Mouse (Mus musculus): ENCODE results near the gene Gtdc1. TPM values are rescaled to one million over a fixed set of nuclear protein-coding genes. Genes with fewer than 3 reads are reported as not detected.

The Gtdc1 gene
- polyA plus RNA-seq, 1 experiment from 2014 or later = 19.5 TPM

DNA sequence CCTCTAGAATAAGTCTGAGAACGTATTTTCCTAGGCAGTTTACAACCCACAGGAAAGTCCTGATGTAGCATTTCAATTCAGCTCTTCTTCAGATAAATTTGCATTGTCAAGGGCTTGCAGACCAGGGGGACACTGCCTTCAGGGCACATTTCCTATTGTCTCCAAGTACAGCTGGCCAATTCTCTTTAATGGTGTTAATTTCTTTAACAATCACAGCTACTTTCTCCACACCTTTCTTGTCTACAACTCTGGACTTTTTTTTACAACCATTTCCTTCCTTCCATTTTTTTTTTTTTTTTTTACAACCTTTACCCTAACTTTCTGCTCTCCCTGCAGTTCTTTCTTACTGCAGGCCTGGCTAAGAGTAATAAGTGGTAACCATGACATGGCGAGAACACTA lies 97.7 kb downstream of the Gtdc1 start:
- 89% methylated on average over 2 of the region's 2 CpGs for WGBS
- no peak overlapping the region for H3K9ac ChIP-seq (replicated peaks)
- no peaks in the 10 kb centered on the region for H3K36me3 ChIP-seq
- no peaks in the 10 kb centered on the region for H3K9me3 ChIP-seq
- H3K4me1 ChIP-seq (replicated peaks) = no peaks in the 10 kb centered on the region
- H3K4me3 ChIP-seq (replicated peaks) = no peak overlapping the region
- no peak for ATAC-seq
- H3K27me3 ChIP-seq = no peaks in the 10 kb centered on the region
- no peak overlapping the region for H3K27ac ChIP-seq
- no peak overlapping the region for H3K4me2 ChIP-seq (replicated peaks)

DNA sequence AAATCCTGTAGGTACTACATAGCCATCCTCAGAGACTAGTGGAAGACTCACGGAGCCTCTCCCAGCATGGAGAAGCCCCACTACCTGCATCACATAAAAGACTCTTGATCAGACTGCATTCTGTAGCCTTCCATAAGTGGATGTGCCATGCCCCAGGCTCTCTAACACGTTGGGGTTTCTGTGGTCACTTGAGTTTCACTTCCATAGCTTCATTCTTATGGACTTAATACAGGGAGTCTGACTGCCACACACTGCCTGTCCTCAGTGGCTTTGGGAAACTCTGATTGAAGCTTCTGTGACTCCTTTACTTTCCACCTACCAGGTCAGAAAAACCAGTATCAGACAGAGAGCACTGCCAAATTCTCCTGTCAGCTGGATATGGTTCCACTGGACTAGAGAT lies 98.1 kb downstream of the Gtdc1 start:
- no peak overlapping the region for H3K9ac ChIP-seq (replicated peaks)
- no peak for ATAC-seq
- H3K9me3 ChIP-seq = no peaks in the 10 kb centered on the region
- no peak overlapping the region for H3K4me2 ChIP-seq (replicated peaks)
- H3K36me3 ChIP-seq = no peaks in the 10 kb centered on the region
- no peaks in the 10 kb centered on the region for H3K4me1 ChIP-seq (replicated peaks)
- no peak overlapping the region for H3K4me3 ChIP-seq (replicated peaks)
- no peak overlapping the region for H3K27ac ChIP-seq
- no peaks in the 10 kb centered on the region for H3K27me3 ChIP-seq
- WGBS = 77% methylated on average over 2 of the region's 2 CpGs

DNA sequence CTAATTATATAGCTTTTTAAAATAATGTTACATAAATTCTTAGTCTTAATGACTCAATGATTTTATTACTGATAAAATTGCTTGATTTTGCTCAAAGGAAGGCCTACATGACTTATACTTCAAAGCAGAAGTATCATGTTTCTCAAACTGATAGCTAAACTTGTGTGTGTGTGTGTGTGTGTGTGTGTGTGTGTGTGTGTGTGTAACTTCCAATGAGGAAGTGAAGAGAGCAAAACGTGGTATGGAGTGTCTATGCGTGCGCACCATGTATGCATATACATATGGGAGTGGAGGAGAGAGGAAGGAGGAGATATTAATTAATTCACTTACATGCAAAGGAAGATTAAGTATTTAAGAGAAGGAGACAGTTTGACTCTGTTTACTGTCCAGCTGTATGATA lies 100.8 kb downstream of the Gtdc1 start:
- Histone ChIP-seq H3K27me3 (no peaks in the 10 kb centered on the region), H3K4me3 (replicated peaks) (no peak overlapping the region), H3K4me2 (replicated peaks) (no peak overlapping the region), H3K9ac (replicated peaks) (no peak overlapping the region), H3K9me3 (no peaks in the 10 kb centered on the region), H3K27ac (no peak overlapping the region), H3K36me3 (no peaks in the 10 kb centered on the region), H3K4me1 (replicated peaks) (no peaks in the 10 kb centered on the region)
- 93% methylated on average over 3 of the region's 3 CpGs for WGBS
- ATAC-seq = no peak

DNA sequence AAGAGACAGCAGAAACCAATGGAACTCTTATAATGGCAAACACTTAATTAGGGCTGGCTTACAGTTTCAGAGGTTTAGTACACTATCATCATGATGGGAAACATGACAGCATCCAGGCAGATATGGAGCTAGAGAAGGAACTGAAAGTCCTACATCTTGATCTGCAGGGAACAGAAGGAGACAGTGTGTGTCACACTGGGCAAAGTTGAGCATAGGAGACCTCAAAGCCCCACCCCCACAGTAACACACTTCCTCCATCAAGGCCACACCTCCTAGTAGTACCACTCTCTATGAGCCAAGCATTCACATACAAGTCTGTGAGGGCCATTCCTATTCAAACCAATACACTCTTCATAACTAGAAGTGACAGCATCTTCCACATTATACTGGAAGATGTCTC lies 109.7 kb downstream of the Gtdc1 start:
- H3K4me2 ChIP-seq (replicated peaks) = no peak overlapping the region
- H3K4me1 ChIP-seq (replicated peaks) = no peaks in the 10 kb centered on the region
- H3K27ac ChIP-seq = no peak overlapping the region
- no peaks in the 10 kb centered on the region for H3K27me3 ChIP-seq
- H3K36me3 ChIP-seq = no peaks in the 10 kb centered on the region
- no peak overlapping the region for H3K4me3 ChIP-seq (replicated peaks)
- ATAC-seq = no peak
- H3K9ac ChIP-seq (replicated peaks) = no peak overlapping the region
- no peaks in the 10 kb centered on the region for H3K9me3 ChIP-seq

DNA sequence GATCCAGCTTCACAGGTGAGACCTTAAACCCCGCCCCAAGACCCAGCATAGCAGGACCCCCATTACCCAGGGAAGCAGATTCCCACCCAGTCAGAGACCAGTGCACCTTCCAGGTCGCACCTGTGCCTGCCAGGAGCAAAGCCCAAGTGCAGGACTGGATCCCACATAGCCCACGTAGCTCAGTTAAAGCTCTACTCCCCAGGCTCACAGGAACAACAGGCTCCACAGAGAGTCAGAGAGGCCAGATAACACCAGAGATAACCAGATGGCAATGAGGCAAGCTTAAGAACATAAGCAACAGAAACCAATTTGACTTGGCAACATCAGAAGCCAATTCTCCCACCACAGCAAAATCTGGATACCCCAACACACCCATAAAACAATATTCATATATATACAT lies 113.7 kb downstream of the Gtdc1 start:
- Histone ChIP-seq H3K27ac (no peak overlapping the region), H3K9me3 (no peaks in the 10 kb centered on the region), H3K27me3 (no peaks in the 10 kb centered on the region), H3K36me3 (no peaks in the 10 kb centered on the region), H3K4me2 (replicated peaks) (no peak overlapping the region), H3K4me3 (replicated peaks) (no peak overlapping the region), H3K9ac (replicated peaks) (no peak overlapping the region), H3K4me1 (replicated peaks) (no peaks in the 10 kb centered on the region)
- ATAC-seq = no peak
- whole genome bisulfite sequencing = 76% methylated on average over 3 of the region's 3 CpGs

DNA sequence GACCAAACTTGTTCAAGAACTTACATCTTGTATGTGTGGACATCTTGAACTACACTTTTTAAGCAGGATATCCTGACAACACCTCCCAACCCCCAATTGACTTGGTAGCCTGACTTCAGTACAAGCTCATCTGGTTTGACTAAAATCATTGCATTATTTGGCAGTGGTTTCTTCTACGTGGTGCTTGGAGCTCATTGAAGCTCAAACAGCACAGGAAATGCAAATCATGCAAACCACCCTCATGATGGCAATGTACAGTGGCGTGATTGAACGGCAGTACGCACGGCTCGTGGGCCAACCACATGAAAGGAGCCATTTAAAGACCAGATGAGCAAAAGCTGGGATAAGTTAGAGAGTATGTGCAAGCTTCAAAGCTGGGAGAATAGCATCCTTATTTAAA lies 123.0 kb downstream of the Gtdc1 start:
- 87% methylated on average over 6 of the region's 6 CpGs for WGBS
- Histone ChIP-seq H3K36me3 (no peaks in the 10 kb centered on the region), H3K9ac (replicated peaks) (no peak overlapping the region), H3K27ac (no peak overlapping the region), H3K4me1 (replicated peaks) (no peaks in the 10 kb centered on the region), H3K4me3 (replicated peaks) (no peak overlapping the region), H3K9me3 (no peaks in the 10 kb centered on the region), H3K27me3 (no peaks in the 10 kb centered on the region), H3K4me2 (replicated peaks) (no peak overlapping the region)
- ATAC-seq = no peak

DNA sequence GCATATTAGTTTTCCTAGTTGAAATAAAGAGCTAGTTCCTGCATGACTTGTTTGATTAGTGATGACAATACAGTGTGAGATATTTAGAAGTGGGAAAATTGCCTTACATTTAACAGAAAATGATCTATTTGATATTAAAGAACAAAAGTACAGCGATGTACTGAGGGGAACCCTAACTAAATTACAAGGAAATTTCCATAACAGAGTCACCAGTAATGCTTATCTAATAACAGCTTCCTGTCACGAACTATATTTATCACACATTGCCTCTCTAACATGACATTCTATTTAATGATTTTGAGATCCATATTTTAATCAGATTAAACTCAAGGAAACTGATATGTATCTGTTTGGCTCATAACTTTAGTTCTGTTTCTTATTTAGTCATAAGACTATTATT lies 126.1 kb downstream of the Gtdc1 start:
- WGBS = 87% methylated on average over 2 of the region's 2 CpGs
- H3K9me3 ChIP-seq = no peaks in the 10 kb centered on the region
- no peak for ATAC-seq
- H3K4me2 ChIP-seq (replicated peaks) = no peak overlapping the region
- H3K4me1 ChIP-seq (replicated peaks) = no peaks in the 10 kb centered on the region
- H3K27me3 ChIP-seq = no peaks in the 10 kb centered on the region
- no peak overlapping the region for H3K9ac ChIP-seq (replicated peaks)
- no peak overlapping the region for H3K4me3 ChIP-seq (replicated peaks)
- no peaks in the 10 kb centered on the region for H3K36me3 ChIP-seq
- H3K27ac ChIP-seq = no peak overlapping the region

DNA sequence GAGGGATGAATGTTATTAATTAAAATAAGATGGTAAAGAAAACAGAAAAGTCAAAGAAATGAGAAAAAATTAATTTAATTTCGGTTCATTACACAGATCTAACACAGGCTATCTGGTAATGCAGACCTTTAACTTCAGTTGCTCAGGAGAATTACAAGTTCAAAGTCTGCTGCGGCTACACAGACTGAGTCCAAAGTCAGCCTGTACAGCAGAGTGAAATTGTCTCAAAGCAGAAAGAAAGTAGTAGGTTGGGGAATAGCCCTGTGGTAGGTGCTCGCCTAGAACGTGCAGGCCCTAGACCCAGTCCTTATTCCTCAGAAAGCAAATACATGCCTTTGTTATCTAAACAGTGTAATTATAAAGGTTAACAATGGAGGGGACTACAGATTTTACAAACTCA lies 135.6 kb downstream of the Gtdc1 start:
- Histone ChIP-seq H3K4me1 (replicated peaks) (no peaks in the 10 kb centered on the region), H3K9ac (replicated peaks) (no peak overlapping the region), H3K27ac (no peak overlapping the region), H3K36me3 (no peaks in the 10 kb centered on the region), H3K4me2 (replicated peaks) (no peak overlapping the region), H3K4me3 (replicated peaks) (no peak overlapping the region), H3K9me3 (no peaks in the 10 kb centered on the region), H3K27me3 (no peaks in the 10 kb centered on the region)
- WGBS = 86% methylated on average over 4 of the region's 4 CpGs
- ATAC-seq = no peak

DNA sequence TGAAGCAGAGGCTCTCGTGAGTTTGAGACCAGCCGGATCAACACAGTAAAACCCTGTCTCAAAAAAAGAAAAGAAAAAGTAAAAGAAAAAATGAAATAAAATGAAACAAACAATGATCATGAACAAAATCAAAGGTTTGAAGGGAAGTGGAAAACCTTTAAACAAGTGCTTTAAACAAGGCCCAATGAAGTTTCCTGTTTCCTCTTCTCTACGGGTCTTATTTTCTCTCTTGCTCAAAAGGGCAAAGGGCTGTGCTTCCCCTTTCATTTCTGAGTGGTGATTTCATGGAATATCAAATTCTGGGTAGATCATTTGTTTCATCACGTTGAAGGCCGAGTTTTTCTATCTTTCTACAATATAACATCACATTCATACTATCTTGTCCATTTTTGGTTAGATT lies 136.3 kb downstream of the Gtdc1 start:
- H3K27me3 ChIP-seq = no peaks in the 10 kb centered on the region
- H3K9me3 ChIP-seq = no peaks in the 10 kb centered on the region
- H3K4me1 ChIP-seq (replicated peaks) = no peaks in the 10 kb centered on the region
- WGBS = 91% methylated on average over 5 of the region's 5 CpGs
- H3K4me3 ChIP-seq (replicated peaks) = no peak overlapping the region
- no peaks in the 10 kb centered on the region for H3K36me3 ChIP-seq
- no peak overlapping the region for H3K9ac ChIP-seq (replicated peaks)
- H3K27ac ChIP-seq = no peak overlapping the region
- no peak overlapping the region for H3K4me2 ChIP-seq (replicated peaks)
- no peak for ATAC-seq

DNA sequence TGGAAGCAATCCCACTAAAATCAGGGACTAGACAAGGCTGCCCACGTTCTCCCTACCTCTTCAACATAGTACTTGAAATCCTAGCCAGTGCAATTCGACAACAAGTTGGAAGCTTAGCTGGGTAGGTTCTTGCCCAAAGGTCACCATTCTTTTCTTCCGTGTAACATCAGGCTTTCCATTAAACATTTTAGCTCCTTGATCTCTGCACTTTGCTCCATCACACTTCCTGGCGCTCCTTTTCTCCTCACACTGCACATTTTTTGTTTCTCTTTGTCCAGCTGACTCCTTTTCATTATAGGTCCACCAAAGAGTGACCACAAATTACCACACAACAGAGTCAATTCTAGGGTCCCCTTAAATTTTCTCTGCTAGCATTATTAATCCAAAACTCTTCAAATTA lies 144.7 kb downstream of the Gtdc1 start:
- Histone ChIP-seq H3K36me3 (no peaks in the 10 kb centered on the region), H3K4me1 (replicated peaks) (no peaks in the 10 kb centered on the region), H3K9ac (replicated peaks) (no peak overlapping the region), H3K4me3 (replicated peaks) (no peak overlapping the region), H3K4me2 (replicated peaks) (no peak overlapping the region), H3K9me3 (no peaks in the 10 kb centered on the region), H3K27me3 (no peaks in the 10 kb centered on the region), H3K27ac (no peak overlapping the region)
- 92% methylated on average over 4 of the region's 4 CpGs for WGBS
- ATAC-seq = no peak

DNA sequence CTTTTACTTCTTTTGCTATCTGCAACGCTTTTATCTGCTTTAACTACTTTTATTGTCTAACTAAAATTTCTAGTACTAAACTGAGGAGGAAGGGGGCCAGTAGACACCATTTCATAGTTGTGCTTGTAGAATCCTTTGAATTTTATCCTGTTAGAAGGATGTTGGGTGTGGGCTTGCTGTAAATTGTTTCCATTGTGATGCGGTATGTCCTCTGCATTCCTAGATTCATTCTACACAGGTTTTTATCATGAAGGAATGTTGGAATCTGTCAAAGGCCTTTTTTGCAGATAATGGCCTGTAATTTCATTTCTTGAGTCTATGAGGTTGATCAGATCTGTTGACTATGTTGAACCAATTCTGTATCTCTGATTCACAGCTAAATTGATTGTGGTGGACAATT lies 146.5 kb downstream of the Gtdc1 start:
- Histone ChIP-seq H3K27ac (no peak overlapping the region), H3K4me1 (replicated peaks) (no peaks in the 10 kb centered on the region), H3K9me3 (no peaks in the 10 kb centered on the region), H3K9ac (replicated peaks) (no peak overlapping the region), H3K36me3 (no peaks in the 10 kb centered on the region), H3K4me3 (replicated peaks) (no peak overlapping the region), H3K4me2 (replicated peaks) (no peak overlapping the region), H3K27me3 (no peaks in the 10 kb centered on the region)
- whole genome bisulfite sequencing = 99% methylated on average over 2 of the region's 2 CpGs
- ATAC-seq = no peak

DNA sequence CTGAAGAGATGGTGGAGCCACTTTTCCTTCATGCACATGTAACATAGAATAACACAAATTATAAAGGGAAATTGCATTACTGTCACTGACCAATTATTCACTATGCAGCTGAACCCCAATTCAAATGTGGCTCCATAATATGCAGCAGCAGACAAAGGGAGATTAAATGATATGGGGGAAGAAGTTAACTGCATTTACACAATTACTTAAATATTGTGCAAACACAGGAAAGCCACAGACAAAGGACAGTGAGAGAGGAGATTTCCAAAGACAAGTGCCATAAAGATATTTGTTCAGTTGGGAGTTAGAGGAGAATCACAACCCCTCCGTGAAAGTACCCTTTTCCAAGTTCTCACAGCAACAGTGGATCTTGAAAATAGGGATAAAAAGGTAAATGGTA lies 163.6 kb downstream of the Gtdc1 start:
- no peak overlapping the region for H3K4me3 ChIP-seq (replicated peaks)
- ATAC-seq = no peak
- WGBS = 59% methylated on average over 1 of the region's 1 CpGs

DNA sequence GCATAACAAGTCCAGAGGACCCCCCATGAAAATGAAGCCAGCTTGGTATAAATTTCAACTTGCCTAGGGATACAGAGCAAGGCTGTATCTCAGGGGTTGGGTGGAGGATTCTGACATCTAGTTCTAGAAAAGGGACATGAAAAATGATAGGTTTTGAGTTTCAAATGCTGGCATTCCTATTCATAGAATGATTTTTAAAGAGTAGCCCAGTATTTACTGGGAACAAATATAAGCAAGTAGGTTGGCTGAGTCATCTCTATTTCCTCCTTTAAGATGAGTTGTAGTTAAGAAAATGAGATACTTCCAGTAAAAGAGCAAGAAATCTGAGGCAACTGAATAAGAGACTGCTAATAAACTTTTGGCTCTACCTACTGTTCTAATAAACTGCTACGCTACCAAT lies 190.8 kb downstream of the Gtdc1 start:
- no peaks in the 10 kb centered on the region for H3K9me3 ChIP-seq
- H3K27me3 ChIP-seq = no peaks in the 10 kb centered on the region
- H3K4me2 ChIP-seq (replicated peaks) = no peak overlapping the region
- 93% methylated on average over 1 of the region's 1 CpGs for WGBS
- no peak overlapping the region for H3K4me3 ChIP-seq (replicated peaks)
- H3K4me1 ChIP-seq (replicated peaks) = no peaks in the 10 kb centered on the region
- no peaks in the 10 kb centered on the region for H3K36me3 ChIP-seq
- ATAC-seq = no peak
- H3K9ac ChIP-seq (replicated peaks) = no peak overlapping the region
- no peak overlapping the region for H3K27ac ChIP-seq

More for the DNA sequence above, 163.6 kb downstream of the Gtdc1 start:
- Histone ChIP-seq H3K9me3 (no peaks in the 10 kb centered on the region), H3K27ac (no peak overlapping the region), H3K9ac (replicated peaks) (no peak overlapping the region), H3K4me1 (replicated peaks) (no peaks in the 10 kb centered on the region), H3K36me3 (no peaks in the 10 kb centered on the region), H3K27me3 (no peaks in the 10 kb centered on the region), H3K4me2 (replicated peaks) (no peak overlapping the region)

DNA sequence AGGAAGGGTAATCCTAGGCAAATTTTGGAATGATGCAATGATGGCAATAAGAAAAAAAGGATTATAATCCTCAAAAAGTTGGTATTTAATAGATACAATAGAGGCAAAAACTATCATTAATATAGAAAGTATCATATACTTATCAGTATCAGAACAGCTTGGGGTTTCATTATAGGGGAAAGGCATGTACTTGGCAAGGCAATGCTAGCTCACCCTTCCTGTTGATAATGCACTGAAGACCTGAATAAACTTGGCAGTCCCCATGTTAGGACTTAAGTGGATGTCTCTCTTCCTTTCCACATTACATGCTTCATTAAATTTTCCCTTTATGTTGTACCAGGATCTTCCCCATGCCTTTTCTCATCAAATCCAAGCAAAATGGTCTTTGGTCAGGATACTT lies 206.0 kb downstream of the Gtdc1 start:
- no peak overlapping the region for H3K9ac ChIP-seq (replicated peaks)
- H3K4me3 ChIP-seq (replicated peaks) = no peak overlapping the region
- no peaks in the 10 kb centered on the region for H3K4me1 ChIP-seq (replicated peaks)
- H3K9me3 ChIP-seq = no peaks in the 10 kb centered on the region
- H3K27ac ChIP-seq = no peak overlapping the region
- no peak overlapping the region for H3K4me2 ChIP-seq (replicated peaks)
- H3K36me3 ChIP-seq = no peaks in the 10 kb centered on the region
- no peaks in the 10 kb centered on the region for H3K27me3 ChIP-seq
- no peak for ATAC-seq
